Mouse (Mus musculus): ENCODE measurements at regions not wholly inside any gene's neighbourhood (a gene's known extent, or its start where the extent isn't known, plus 50 kb on each side); places are given as distances from the start of the nearest gene placed in this dataset.

GRCm38 (mm10) chr5:64662476-64662875, 140.7 kb upstream of the Klf3 start:
- ATAC-seq (replicated peaks; ENCODE audit: low FRiP score, low TSS enrichment, low read depth) = no peak
- DNase-seq (ENCODE audit: low spot score) = no peak
- H3K36me3 ChIP-seq (ENCODE audit: control insufficient read depth, insufficient read depth, low read length) = no peaks in the 10 kb centered on the region
- H3K27me3 ChIP-seq (replicated peaks; ENCODE audit: control insufficient read depth, insufficient read depth, low read length) = no peaks in the 10 kb centered on the region
- 51% methylated on average over 7 of the region's 7 CpGs for WGBS
- H3K4me2 ChIP-seq (ENCODE audit: low read length) = no peak overlapping the region
- H3K9ac ChIP-seq (ENCODE audit: low read length) = no peak overlapping the region
- H3K27ac ChIP-seq (ENCODE audit: low read depth) = no peak overlapping the region
- no peaks in the 10 kb centered on the region for H3K9me3 ChIP-seq (ENCODE audit: control insufficient read depth, low read length)
- H3K4me3 ChIP-seq (ENCODE audit: low read depth, low read length) = no peak overlapping the region
- no peaks in the 10 kb centered on the region; the same call in 1 of the 2 replicates for H3K4me1 ChIP-seq (replicated peaks; ENCODE audit: control insufficient read depth, insufficient read depth, low read length)

GRCm38 (mm10) chr5:64663766-64664165, 139.4 kb upstream of the Klf3 start:
- no peak overlapping the region for H3K27ac ChIP-seq (ENCODE audit: low read depth)
- no peak for ATAC-seq (replicated peaks; ENCODE audit: low FRiP score, low TSS enrichment, low read depth)
- 89% methylated on average over 1 of the region's 1 CpGs for WGBS

GRCm38 (mm10) chr5:64665064-64665463, 138.1 kb upstream of the Klf3 start:
- no peak overlapping the region for H3K4me2 ChIP-seq (ENCODE audit: low read length)
- 66% methylated on average over 3 of the region's 3 CpGs for WGBS
- no peaks in the 10 kb centered on the region; the same call in 1 of the 2 replicates for H3K4me1 ChIP-seq (replicated peaks; ENCODE audit: control insufficient read depth, insufficient read depth, low read length)
- H3K4me3 ChIP-seq (ENCODE audit: low read depth, low read length) = no peak overlapping the region
- no peaks in the 10 kb centered on the region for H3K9me3 ChIP-seq (ENCODE audit: control insufficient read depth, low read length)
- no peaks in the 10 kb centered on the region for H3K36me3 ChIP-seq (ENCODE audit: control insufficient read depth, insufficient read depth, low read length)
- DNase-seq (ENCODE audit: low spot score) (no peak), ATAC-seq (replicated peaks; ENCODE audit: low FRiP score, low TSS enrichment, low read depth) (no peak)
- H3K27me3 ChIP-seq (replicated peaks; ENCODE audit: control insufficient read depth, insufficient read depth, low read length) = no peaks in the 10 kb centered on the region
- H3K27ac ChIP-seq (ENCODE audit: low read depth) = no peak overlapping the region
- no peak overlapping the region for H3K9ac ChIP-seq (ENCODE audit: low read length)

More at GRCm38 (mm10) chr5:64663766-64664165, 139.4 kb upstream of the Klf3 start:
- Histone ChIP-seq H3K4me3 (ENCODE audit: low read depth, low read length) (no peak overlapping the region), H3K4me2 (ENCODE audit: low read length) (no peak overlapping the region), H3K9ac (ENCODE audit: low read length) (no peak overlapping the region), H3K27me3 (replicated peaks; ENCODE audit: control insufficient read depth, insufficient read depth, low read length) (no peaks in the 10 kb centered on the region), H3K4me1 (replicated peaks; ENCODE audit: control insufficient read depth, insufficient read depth, low read length) (no peaks in the 10 kb centered on the region; the same call in 1 of the 2 replicates), H3K36me3 (ENCODE audit: control insufficient read depth, insufficient read depth, low read length) (no peaks in the 10 kb centered on the region), H3K9me3 (ENCODE audit: control insufficient read depth, low read length) (no peaks in the 10 kb centered on the region)
- DNase-seq (ENCODE audit: low spot score) = no peak

- H3K27ac ChIP-seq (ENCODE audit: low read depth) = no peak overlapping the region
- H3K9ac ChIP-seq (ENCODE audit: low read length) = no peak overlapping the region
- WGBS = 49% methylated on average over 3 of the region's 3 CpGs
- DNase-seq (ENCODE audit: low spot score) (no peak), ATAC-seq (replicated peaks; ENCODE audit: low FRiP score, low TSS enrichment, low read depth) (no peak)
- H3K4me3 ChIP-seq (ENCODE audit: low read depth, low read length) = no peak overlapping the region
- H3K36me3 ChIP-seq (ENCODE audit: control insufficient read depth, insufficient read depth, low read length) = no peaks in the 10 kb centered on the region
- H3K4me2 ChIP-seq (ENCODE audit: low read length) = no peak overlapping the region
- no peaks in the 10 kb centered on the region; the same call in 1 of the 2 replicates for H3K4me1 ChIP-seq (replicated peaks; ENCODE audit: control insufficient read depth, insufficient read depth, low read length)
- no peaks in the 10 kb centered on the region for H3K27me3 ChIP-seq (replicated peaks; ENCODE audit: control insufficient read depth, insufficient read depth, low read length)
- no peaks in the 10 kb centered on the region for H3K9me3 ChIP-seq (ENCODE audit: control insufficient read depth, low read length)
These were observed 136.9 kb upstream of the Klf3 start for GRCm38 (mm10) chr5:64666256-64666655.

GRCm38 (mm10) chr5:64667053-64667452, 136.1 kb upstream of the Klf3 start:
- DNase-seq (ENCODE audit: low spot score) (no peak), ATAC-seq (replicated peaks; ENCODE audit: low FRiP score, low TSS enrichment, low read depth) (no peak)
- Histone ChIP-seq H3K36me3 (ENCODE audit: control insufficient read depth, insufficient read depth, low read length) (no peaks in the 10 kb centered on the region), H3K27ac (ENCODE audit: low read depth) (no peak overlapping the region), H3K27me3 (replicated peaks; ENCODE audit: control insufficient read depth, insufficient read depth, low read length) (no peaks in the 10 kb centered on the region), H3K9ac (ENCODE audit: low read length) (no peak overlapping the region), H3K4me2 (ENCODE audit: low read length) (no peak overlapping the region), H3K4me3 (ENCODE audit: low read depth, low read length) (no peak overlapping the region), H3K4me1 (replicated peaks; ENCODE audit: control insufficient read depth, insufficient read depth, low read length) (no peaks in the 10 kb centered on the region; the same call in 1 of the 2 replicates), H3K9me3 (ENCODE audit: control insufficient read depth, low read length) (no peaks in the 10 kb centered on the region)
- 78% methylated on average over 3 of the region's 3 CpGs for whole genome bisulfite sequencing

- no peak overlapping the region for H3K4me3 ChIP-seq (ENCODE audit: low read depth, low read length)
- no peaks in the 10 kb centered on the region for H3K9me3 ChIP-seq (ENCODE audit: control insufficient read depth, low read length)
- DNase-seq (ENCODE audit: low spot score) = no peak
- no peak overlapping the region for H3K4me2 ChIP-seq (ENCODE audit: low read length)
- 88% methylated on average over 2 of the region's 2 CpGs for WGBS
- H3K27ac ChIP-seq (ENCODE audit: low read depth) = no peak overlapping the region
- no peaks in the 10 kb centered on the region for H3K36me3 ChIP-seq (ENCODE audit: control insufficient read depth, insufficient read depth, low read length)
- no peak overlapping the region for H3K9ac ChIP-seq (ENCODE audit: low read length)
- no peak for ATAC-seq (replicated peaks; ENCODE audit: low FRiP score, low TSS enrichment, low read depth)
- H3K4me1 ChIP-seq (replicated peaks; ENCODE audit: control insufficient read depth, insufficient read depth, low read length) = no peaks in the 10 kb centered on the region
- no peaks in the 10 kb centered on the region for H3K27me3 ChIP-seq (replicated peaks; ENCODE audit: control insufficient read depth, insufficient read depth, low read length)
These were observed 129.3 kb upstream of the Klf3 start for GRCm38 (mm10) chr5:64673861-64674260.

- Histone ChIP-seq H3K4me3 (ENCODE audit: low read depth, low read length) (no peak overlapping the region), H3K36me3 (ENCODE audit: control insufficient read depth, insufficient read depth, low read length) (no peaks in the 10 kb centered on the region), H3K4me1 (replicated peaks; ENCODE audit: control insufficient read depth, insufficient read depth, low read length) (no peaks in the 10 kb centered on the region), H3K9me3 (ENCODE audit: control insufficient read depth, low read length) (no peaks in the 10 kb centered on the region), H3K9ac (ENCODE audit: low read length) (no peak overlapping the region), H3K4me2 (ENCODE audit: low read length) (no peak overlapping the region), H3K27ac (ENCODE audit: low read depth) (no peak overlapping the region), H3K27me3 (replicated peaks; ENCODE audit: control insufficient read depth, insufficient read depth, low read length) (no peaks in the 10 kb centered on the region)
- DNase-seq (ENCODE audit: low spot score) (no peak), ATAC-seq (replicated peaks; ENCODE audit: low FRiP score, low TSS enrichment, low read depth) (no peak)
- 89% methylated on average over 17 of the region's 17 CpGs for WGBS
These were observed 126.8 kb upstream of the Klf3 start for GRCm38 (mm10) chr5:64676214-64676945.

GRCm38 (mm10) chr5:64676946-64677588, 126.1 kb upstream of the Klf3 start:
- DNase-seq (ENCODE audit: low spot score) = no peak
- H3K4me2 ChIP-seq (ENCODE audit: low read length) = no peak overlapping the region
- H3K4me1 ChIP-seq (replicated peaks; ENCODE audit: control insufficient read depth, insufficient read depth, low read length) = 0 out of 2 replicates have a peak, but pooled peaks cover 3% of the 10 kb centered on the region
- H3K27me3 ChIP-seq (replicated peaks; ENCODE audit: control insufficient read depth, insufficient read depth, low read length) = no peaks in the 10 kb centered on the region
- no peak for ATAC-seq (replicated peaks; ENCODE audit: low FRiP score, low TSS enrichment, low read depth)
- H3K9ac ChIP-seq (ENCODE audit: low read length) = no peak overlapping the region
- 87% methylated on average over 8 of the region's 8 CpGs for WGBS
- H3K27ac ChIP-seq (ENCODE audit: low read depth) = no peak overlapping the region
- H3K9me3 ChIP-seq (ENCODE audit: control insufficient read depth, low read length) = no peaks in the 10 kb centered on the region
- no peaks in the 10 kb centered on the region for H3K36me3 ChIP-seq (ENCODE audit: control insufficient read depth, insufficient read depth, low read length)
- no peak overlapping the region for H3K4me3 ChIP-seq (ENCODE audit: low read depth, low read length)
